Mouse (Mus musculus) stomach, postnatal 0 days (tissue): ENCODE results near the gene Coq8b. TPM values are rescaled to one million over a fixed set of nuclear protein-coding genes. Genes with fewer than 3 reads are reported as not detected.

Experiments used
- ATAC-seq: fragments of 200-750 bp; cut with Nextera tagmentation; 2 replicates; pipeline ENCODE4 v1.8.0; 2017; ENCODE audit not compliant: low FRiP score, low TSS enrichment
- DNase-seq: peaks from one replicate; pipeline ENCODE4 v3.0.0-alpha.2; 2016; ENCODE audit warnings: low spot score
- H3K27ac ChIP-seq: fragments of 300-500 bp; sonication (generic); replicated peaks from 2 replicates; pipeline ENCODE4 v1.5.1; 2014; ENCODE audit warnings: mild to moderate bottlenecking, control low read depth
- H3K27me3 ChIP-seq: fragments of 300-500 bp; sonication (generic); 2 replicates; pipeline ENCODE4 v1.6.1; 2014; ENCODE audit warnings: low read length; ENCODE audit not compliant: control insufficient read depth, insufficient read depth
- H3K36me3 ChIP-seq: fragments of 300-500 bp; sonication (generic); 2 replicates; pipeline ENCODE4 v1.6.1; 2014; ENCODE audit warnings: low read length, mixed read lengths; ENCODE audit not compliant: control insufficient read depth, insufficient read depth
- H3K4me1 ChIP-seq: fragments of 300-500 bp; sonication (generic); replicated peaks from 2 replicates; pipeline ENCODE4 v1.6.1; 2014; ENCODE audit warnings: antibody characterized with exemption; ENCODE audit not compliant: control insufficient read depth, insufficient read depth
- H3K4me2 ChIP-seq: fragments of 300-500 bp; sonication (generic); replicated peaks from 2 replicates; pipeline ENCODE4 v1.6.1; 2014; ENCODE audit warnings: low read depth, mild to moderate bottlenecking, control low read depth, moderate library complexity
- H3K4me3 ChIP-seq: fragments of 300-500 bp; sonication (generic); 2 replicates; pipeline ENCODE4 v1.5.1; 2014; ENCODE audit warnings: low read depth, low read length, control low read depth
- H3K9ac ChIP-seq: fragments of 300-500 bp; sonication (generic); 2 replicates; pipeline ENCODE4 v1.6.1; 2014; ENCODE audit warnings: mild to moderate bottlenecking, low read length, control low read depth, mixed read lengths
- H3K9me3 ChIP-seq: fragments of 300-500 bp; sonication (generic); 2 replicates; pipeline ENCODE4 v1.6.1; 2016; ENCODE audit warnings: low read length; ENCODE audit not compliant: control insufficient read depth
- CTCF ChIP-seq: IDR thresholded peaks from 2 replicates; pipeline ENCODE4 v1.5.1; 2016; ENCODE audit warnings: antibody characterized with exemption, low read depth, mild to moderate bottlenecking, moderate library complexity
- EP300 ChIP-seq: optimal IDR thresholded peaks from 2 replicates; pipeline ENCODE3; 2016; ENCODE audit warnings: antibody characterized with exemption
- WGBS: fragments of 180-500 bp; shearing (Covaris S2); extraction: QIAGEN DNeasy Blood & Tissue Kit; methylation state at CpG from one replicate; pipeline ENCODE4 v1.1.7; 2014; 5-methylcytosine and 5-hydroxymethylcytosine counted together
- polyA plus RNA-seq: library from polyadenylated mRNA; unstranded; fragments of >200 nt; fragmentation: Nextera tagmentation; extraction: Ambion mirVana; gene quantifications from 2 replicates; pipeline ENCODE4 v1.2.1, GENCODE M21; 2015

Gene Coq8b
- polyA plus RNA-seq, 1 experiment from 2014 or later, result 25.0 TPM

- 42% methylated on average over 11 of the region's 11 CpGs for WGBS
- Histone ChIP-seq H3K9me3 (no peaks in the 10 kb centered on the region), H3K36me3 (peaks cover under 1% of the 10 kb centered on the region; the same call in 1 of the 2 replicates), H3K4me1 (peaks cover 3% of the 10 kb centered on the region; the same call in 1 of the 2 replicates), H3K4me2 (peak overlapping the region; percentile 78), H3K27me3 (no peaks in the 10 kb centered on the region), H3K27ac (peak overlapping the region; percentile 59), H3K4me3 (peak overlapping the region; percentile 82; the same call in 1 of the 2 replicates), H3K9ac (0 out of 2 replicates have a peak overlapping the region, but pooled peaks have one; percentile 35)
- peak; percentile 67 for ATAC-seq
- TF ChIP-seq EP300, result peak; percentile 77
- TF ChIP-seq CTCF, result no peak
- peak; percentile 88 for DNase-seq
Measured at GRCm38 (mm10) chr7:27224877-27225575, 7.8 kb upstream of the Coq8b start.

- Histone ChIP-seq H3K36me3 (no peaks in the 10 kb centered on the region), H3K27ac (peak overlapping the region; percentile 93), H3K4me2 (peak overlapping the region; percentile 78), H3K9ac (peak overlapping the region; percentile 87), H3K9me3 (no peaks in the 10 kb centered on the region), H3K4me3 (peak overlapping the region; percentile 82), H3K27me3 (no peaks in the 10 kb centered on the region), H3K4me1 (peaks cover 3% of the 10 kb centered on the region; the same call in 1 of the 2 replicates)
- ATAC-seq (no peak), DNase-seq (no peak)
- TF ChIP-seq CTCF, result no peak
- WGBS, result 25% methylated on average over 9 of the region's 9 CpGs
Measured at GRCm38 (mm10) chr7:27227276-27227675, 5.5 kb upstream of the Coq8b start.

- H3K4me1 ChIP-seq, result peaks cover 3% of the 10 kb centered on the region; the same call in 1 of the 2 replicates
- H3K27me3 ChIP-seq, result no peaks in the 10 kb centered on the region
- H3K4me2 ChIP-seq, result peak overlapping the region; percentile 78
- peak overlapping the region; percentile 93 for H3K27ac ChIP-seq
- TF ChIP-seq EP300 (no peak), CTCF (no peak)
- WGBS, result 2% methylated on average over 10 of the region's 10 CpGs
- peak overlapping the region; percentile 82 for H3K4me3 ChIP-seq
- no peak for ATAC-seq
- no peaks in the 10 kb centered on the region for H3K9me3 ChIP-seq
- no peaks in the 10 kb centered on the region for H3K36me3 ChIP-seq
- DNase-seq, result no peak
- peak overlapping the region; percentile 87 for H3K9ac ChIP-seq
Measured at GRCm38 (mm10) chr7:27227676-27228075, 5.1 kb upstream of the Coq8b start.

- Histone ChIP-seq H3K9me3 (no peaks in the 10 kb centered on the region), H3K4me1 (peaks cover 3% of the 10 kb centered on the region), H3K4me2 (peak within 1 kb of the TSS; percentile 78), H3K27ac (peak within 1 kb of the TSS; percentile 93), H3K36me3 (no peaks in the 10 kb centered on the region), H3K27me3 (no peaks in the 10 kb centered on the region), H3K9ac (peak within 1 kb of the TSS; percentile 87), H3K4me3 (peak within 1 kb of the TSS; percentile 82)
- ATAC-seq, result peak; percentile 85
- TF ChIP-seq CTCF (peak; percentile 38; the same call in 1 of the 2 replicates), EP300 (peak; percentile 22)
- peak; percentile 98 for DNase-seq
- WGBS, result under 1% methylated on average over 48 of the region's 49 CpGs
Measured at GRCm38 (mm10) chr7:27228281-27228821, 4.5 kb upstream of the Coq8b start, which contains the start of gene Itpkc. Gene Itpkc, minus strand, starts transcription at chr7:27228661.

GRCm38 (mm10) chr7:27228865-27229264, 4.0 kb upstream of the Coq8b start:
- Histone ChIP-seq H3K4me1 (peaks cover 6% of the 10 kb centered on the region), H3K9ac (peak overlapping the region; percentile 87), H3K27ac (peak overlapping the region; percentile 93), H3K4me3 (peak overlapping the region; percentile 82), H3K27me3 (no peaks in the 10 kb centered on the region), H3K36me3 (no peaks in the 10 kb centered on the region), H3K9me3 (no peaks in the 10 kb centered on the region), H3K4me2 (peak overlapping the region; percentile 78)
- WGBS, result 12% methylated on average over 6 of the region's 6 CpGs
- TF ChIP-seq EP300 (no peak), CTCF (no peak)
- no peak for ATAC-seq
- DNase-seq, result no peak

- Histone ChIP-seq H3K36me3 (no peaks in the 10 kb centered on the region), H3K27ac (no peak overlapping the region), H3K9me3 (no peaks in the 10 kb centered on the region), H3K27me3 (no peaks in the 10 kb centered on the region), H3K4me3 (no peak overlapping the region), H3K4me1 (peaks cover 6% of the 10 kb centered on the region), H3K9ac (no peak overlapping the region), H3K4me2 (no peak overlapping the region)
- ATAC-seq, result no peak
- no peak for TF ChIP-seq EP300
- TF ChIP-seq CTCF, result peak; percentile 52
- 74% methylated on average over 4 of the region's 4 CpGs for WGBS
- DNase-seq, result no peak
Measured at GRCm38 (mm10) chr7:27230781-27231180, 2.0 kb upstream of the Coq8b start.
